21 mouse cellular contexts compared by ENCODE assay signal in genomic region chr12:65048799-65049198, GRCm38 (mm10).
"Had no signal": no experiment of that assay in that cellular context is flagged by ENCODE, and none has a peak within 500 bp of the region (broad histone marks: within the 10 kb centered on the region; RNA-seq: fewer than 3 reads in every experiment).

No protein-coding gene starts in this region.

- H3K27me3 ChIP-seq: midbrain, embryonic 12.5 days; neural tube, embryonic 13.5 days; neural tube, embryonic 15.5 days; stomach, embryonic 15.5 days had no signal

- H3K4me1 ChIP-seq: midbrain, embryonic 10.5 days; midbrain, embryonic 12.5 days; neural tube, embryonic 13.5 days; neural tube, embryonic 15.5 days; stomach, embryonic 15.5 days had no signal

- H3K9me3 ChIP-seq: midbrain, embryonic 10.5 days; midbrain, embryonic 12.5 days; neural tube, embryonic 13.5 days; neural tube, embryonic 15.5 days; stomach, embryonic 15.5 days had no signal

- H3K4me3 ChIP-seq: midbrain, embryonic 10.5 days; midbrain, embryonic 12.5 days; myocyte; neural tube, embryonic 13.5 days; neural tube, embryonic 15.5 days; stomach, embryonic 15.5 days had no signal

- ATAC-seq: midbrain, embryonic 16.5 days had no signal

- H3K27ac ChIP-seq: midbrain, embryonic 10.5 days; midbrain, embryonic 12.5 days; neural tube, embryonic 13.5 days; neural tube, embryonic 15.5 days; stomach, embryonic 15.5 days; stomach, postnatal 0 days had no signal

- DNase-seq: lung, adult 18-20 months; lung, embryonic 14.5 days; lung, postnatal 10 days; lung, postnatal 4 days; midbrain, embryonic 14.5 days; retina, postnatal 1 day; right cerebral cortex, adult 18-20 months; right cerebral cortex, postnatal 25 days; right cerebral cortex, postnatal 4 days; spleen, adult 18-20 months; thymus, adult 2 months; thymus, postnatal 25 days; thymus, postnatal 4 days had no signal
